Mouse (Mus musculus) heart, embryonic 16.5 days (tissue): ENCODE measurements around the gene Trim45. TPM values are rescaled to one million over a fixed set of nuclear protein-coding genes. Genes with fewer than 3 reads are reported as not detected.
A peak's percentile ranks its signal among the peaks of the same experiment; 100 is the strongest.

Experiments used
- ATAC-seq: fragments of 200-750 bp; cut with Nextera tagmentation; replicated peaks from 2 replicates; pipeline ENCODE4 v1.8.0; 2017; ENCODE audit warnings: moderate number of reproducible peaks; ENCODE audit not compliant: insufficient read depth, low FRiP score; ENCODE audit errors: extremely low read depth
- H3K27ac ChIP-seq: fragments of 300-500 bp; sonication (generic); 2 replicates; pipeline ENCODE4 v1.5.1; 2014; ENCODE audit warnings: mild to moderate bottlenecking, low read length, control low read depth, moderate library complexity
- H3K27me3 ChIP-seq: fragments of 300-500 bp; sonication (generic); 2 replicates; pipeline ENCODE4 v1.6.1; 2014; ENCODE audit warnings: low read length, mixed read lengths; ENCODE audit not compliant: control insufficient read depth, insufficient read depth
- H3K36me3 ChIP-seq: fragments of 300-500 bp; sonication (generic); 2 replicates; pipeline ENCODE4 v1.6.1; 2014; ENCODE audit not compliant: control insufficient read depth, insufficient read depth
- H3K4me1 ChIP-seq: fragments of 300-500 bp; sonication (generic); 2 replicates; pipeline ENCODE4 v1.6.1; 2014; ENCODE audit warnings: low read length, mixed read lengths; ENCODE audit not compliant: control insufficient read depth, insufficient read depth
- H3K4me2 ChIP-seq: fragments of 300-500 bp; sonication (generic); 2 replicates; pipeline ENCODE4 v1.6.1; 2014; ENCODE audit warnings: low read depth, mild to moderate bottlenecking, control low read depth, low read length
- H3K4me3 ChIP-seq: fragments of 300-500 bp; sonication (generic); 2 replicates; pipeline ENCODE4 v1.5.1; 2014; ENCODE audit warnings: mild to moderate bottlenecking, control low read depth, low read length
- H3K9ac ChIP-seq: fragments of 300-500 bp; sonication (generic); 2 replicates; pipeline ENCODE4 v1.6.1; 2014; ENCODE audit warnings: low read length, control low read depth
- H3K9me3 ChIP-seq: fragments of 300-500 bp; sonication (generic); replicated peaks from 2 replicates; pipeline ENCODE4 v1.6.1; 2016; ENCODE audit warnings: low read length; ENCODE audit not compliant: control insufficient read depth
- WGBS: fragments of 180-500 bp; shearing (Covaris S2); extraction: QIAGEN DNeasy Blood & Tissue Kit; methylation state at CpG from one replicate; pipeline ENCODE4 v1.1.7; 2014; 5-methylcytosine and 5-hydroxymethylcytosine counted together
- polyA plus RNA-seq: library from polyadenylated mRNA; unstranded; fragments of >200 nt; fragmentation: Nextera tagmentation; extraction: Ambion mirVana; gene quantifications from 2 replicates; pipeline ENCODE4 v1.2.1, GENCODE M21; 2015

The Trim45 gene
- polyA plus RNA-seq, 1 experiment from 2014 or later = 4.3 TPM

- H3K9me3 ChIP-seq = no peaks in the 10 kb centered on the region
- 77% methylated on average over 8 of the region's 8 CpGs for WGBS
These were observed 25.3 kb downstream of the Trim45 start for GRCm38 (mm10) chr3:100947286-100947685.

GRCm38 (mm10) chr3:100951531-100951930 is 29.5 kb downstream of the Trim45 start:
- Histone ChIP-seq H3K27me3 (no peaks in the 10 kb centered on the region), H3K9me3 (no peaks in the 10 kb centered on the region), H3K27ac (no peak overlapping the region), H3K4me2 (no peak overlapping the region), H3K36me3 (peaks cover 53% of the 10 kb centered on the region), H3K4me3 (no peak overlapping the region), H3K4me1 (no peaks in the 10 kb centered on the region), H3K9ac (no peak overlapping the region)
- 83% methylated on average over 4 of the region's 4 CpGs for WGBS
- ATAC-seq = no peak

More at GRCm38 (mm10) chr3:100947286-100947685, 25.3 kb downstream of the Trim45 start:
- Histone ChIP-seq H3K4me2 (no peak overlapping the region), H3K27ac (no peak overlapping the region), H3K27me3 (no peaks in the 10 kb centered on the region), H3K36me3 (peaks cover 63% of the 10 kb centered on the region), H3K9ac (no peak overlapping the region), H3K4me1 (no peaks in the 10 kb centered on the region), H3K4me3 (no peak overlapping the region)
- no peak for ATAC-seq

GRCm38 (mm10) chr3:100954616-100955015 is 32.6 kb downstream of the Trim45 start:
- no peak for ATAC-seq
- H3K4me1 ChIP-seq = no peaks in the 10 kb centered on the region

GRCm38 (mm10) chr3:100961007-100961406 is 39.0 kb downstream of the Trim45 start:
- H3K27ac ChIP-seq = peak overlapping the region; percentile 76
- H3K4me3 ChIP-seq = no peak overlapping the region
- 42% methylated on average over 5 of the region's 5 CpGs for WGBS
- peak; percentile 67 for ATAC-seq
- H3K27me3 ChIP-seq = no peaks in the 10 kb centered on the region
- H3K9me3 ChIP-seq = no peaks in the 10 kb centered on the region
- H3K9ac ChIP-seq = no peak overlapping the region
- peaks cover 32% of the 10 kb centered on the region for H3K36me3 ChIP-seq
- no peak overlapping the region for H3K4me2 ChIP-seq
- H3K4me1 ChIP-seq = peaks cover 17% of the 10 kb centered on the region

More at GRCm38 (mm10) chr3:100954616-100955015, 32.6 kb downstream of the Trim45 start:
- Histone ChIP-seq H3K27ac (no peak overlapping the region), H3K4me3 (no peak overlapping the region), H3K4me2 (no peak overlapping the region), H3K9ac (no peak overlapping the region), H3K36me3 (peaks cover 57% of the 10 kb centered on the region), H3K27me3 (no peaks in the 10 kb centered on the region), H3K9me3 (no peaks in the 10 kb centered on the region)

GRCm38 (mm10) chr3:100961501-100961900 is 39.5 kb downstream of the Trim45 start:
- WGBS = 58% methylated on average over 7 of the region's 7 CpGs
- Histone ChIP-seq H3K27me3 (no peaks in the 10 kb centered on the region), H3K36me3 (peaks cover 32% of the 10 kb centered on the region), H3K9ac (no peak overlapping the region), H3K4me3 (no peak overlapping the region), H3K27ac (peak overlapping the region; percentile 76), H3K9me3 (no peaks in the 10 kb centered on the region), H3K4me2 (no peak overlapping the region), H3K4me1 (peaks cover 17% of the 10 kb centered on the region)
- no peak for ATAC-seq

DNA sequence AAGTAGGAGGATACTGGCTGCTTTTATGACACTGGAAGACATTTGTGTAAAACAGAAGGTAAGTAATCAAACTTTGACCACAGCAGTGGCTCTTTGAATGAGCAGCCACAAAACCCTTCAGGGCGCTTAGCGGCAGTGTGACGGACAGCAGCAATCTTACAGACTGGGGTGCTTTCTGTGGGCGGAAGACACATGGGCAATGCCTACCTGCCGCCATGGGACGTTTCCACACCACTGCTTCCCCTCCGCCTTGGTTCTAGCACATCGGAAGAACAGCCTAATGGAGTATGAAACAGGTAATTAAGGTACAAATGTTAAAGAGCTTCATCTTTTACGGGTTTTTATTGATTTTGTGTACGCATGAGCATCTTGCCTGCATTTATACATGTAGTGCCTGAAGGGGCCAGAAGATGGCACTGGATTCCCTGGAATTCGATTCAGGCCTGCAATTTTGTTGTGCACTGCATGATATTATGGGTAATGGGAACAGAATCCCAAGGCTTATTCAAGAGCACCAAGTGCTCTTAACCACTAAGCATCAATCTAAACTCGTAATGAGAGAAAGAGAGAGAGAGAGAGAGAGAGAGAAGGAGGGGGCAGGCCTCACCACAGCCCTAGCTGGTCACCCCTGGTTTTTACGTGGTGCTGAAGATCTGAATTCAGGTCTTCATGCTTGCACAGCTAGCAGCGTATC is 42.0 kb downstream of the Trim45 start:
- Histone ChIP-seq H3K27ac (no peak overlapping the region), H3K9ac (no peak overlapping the region), H3K27me3 (no peaks in the 10 kb centered on the region), H3K4me2 (no peak overlapping the region), H3K36me3 (peaks cover 18% of the 10 kb centered on the region), H3K9me3 (no peaks in the 10 kb centered on the region), H3K4me3 (no peak overlapping the region), H3K4me1 (peaks cover 21% of the 10 kb centered on the region)
- WGBS = 81% methylated on average over 14 of the region's 14 CpGs
- ATAC-seq = no peak

- no peak within 1 kb of the TSS for H3K27ac ChIP-seq
These were observed 47.3 kb downstream of the Trim45 start, which contains the start of gene Ttf2 for GRCm38 (mm10) chr3:100969176-100969917. Gene Ttf2 (minus strand): TSS chr3:100969663.

DNA sequence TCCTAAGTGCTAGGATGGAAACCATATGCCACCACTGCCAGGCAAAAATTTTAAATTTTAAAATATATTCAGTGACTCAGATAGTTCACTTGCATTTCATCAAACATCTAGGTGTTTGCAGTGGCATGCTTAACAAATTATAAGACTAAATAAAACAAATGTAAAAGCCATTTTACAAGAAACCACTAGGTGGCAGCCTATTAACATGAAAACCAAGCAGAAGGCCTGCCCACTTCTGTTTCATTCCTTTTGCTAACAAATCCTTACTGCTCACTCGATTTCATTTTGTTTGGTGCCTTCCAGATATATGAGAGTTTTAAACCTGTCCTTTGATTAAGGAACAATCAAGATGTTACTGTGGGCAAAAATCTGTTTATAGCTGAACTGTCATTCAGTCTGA is 51.9 kb downstream of the Trim45 start:
- Histone ChIP-seq H3K36me3 (no peaks in the 10 kb centered on the region), H3K4me2 (no peak overlapping the region), H3K9ac (no peak overlapping the region), H3K9me3 (no peaks in the 10 kb centered on the region), H3K4me3 (no peak overlapping the region), H3K4me1 (peaks cover 4% of the 10 kb centered on the region; the same call in 1 of the 2 replicates), H3K27me3 (no peaks in the 10 kb centered on the region; the same call in 1 of the 2 replicates), H3K27ac (no peak overlapping the region)
- no peak for ATAC-seq
- 2% methylated on average over 1 of the region's 1 CpGs for WGBS

More at GRCm38 (mm10) chr3:100969176-100969917, 47.3 kb downstream of the Trim45 start, which contains the start of gene Ttf2:
- Histone ChIP-seq H3K36me3 (no peaks in the 10 kb centered on the region), H3K27me3 (no peaks in the 10 kb centered on the region), H3K4me3 (peak within 1 kb of the TSS; percentile 75), H3K4me1 (peaks cover 8% of the 10 kb centered on the region; the same call in 1 of the 2 replicates), H3K4me2 (peak within 1 kb of the TSS; percentile 90), H3K9ac (peak within 1 kb of the TSS; percentile 80), H3K9me3 (no peaks in the 10 kb centered on the region)
- under 1% methylated on average over 39 of the region's 40 CpGs for WGBS
- peak; percentile 99 for ATAC-seq

DNA sequence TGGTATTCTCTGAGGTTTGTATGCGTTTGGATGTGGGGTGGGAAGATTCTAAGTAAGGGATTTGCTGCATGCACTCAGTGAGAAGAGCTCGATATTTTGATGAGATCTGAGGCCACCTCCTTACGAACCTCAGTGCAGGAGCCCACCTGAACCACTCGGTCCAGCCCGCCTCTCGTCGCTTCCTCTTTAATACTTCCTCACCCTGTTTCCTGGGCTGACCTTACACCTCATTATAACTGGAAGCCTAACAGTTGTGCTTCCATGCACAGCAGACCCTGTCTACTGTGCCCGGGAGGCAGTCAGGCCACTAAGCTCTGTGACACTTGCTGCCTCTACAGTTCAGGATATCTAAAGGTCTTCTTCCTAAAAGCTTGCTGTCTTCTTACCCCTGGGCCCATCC is 57.3 kb downstream of the Trim45 start:
- H3K36me3 ChIP-seq = no peaks in the 10 kb centered on the region
- 64% methylated on average over 8 of the region's 8 CpGs for WGBS
- no peak overlapping the region for H3K4me2 ChIP-seq
- H3K9me3 ChIP-seq = no peaks in the 10 kb centered on the region
- H3K4me1 ChIP-seq = no peaks in the 10 kb centered on the region
- no peaks in the 10 kb centered on the region; the same call in none of the 2 replicates for H3K27me3 ChIP-seq
- no peak overlapping the region for H3K9ac ChIP-seq
- ATAC-seq = no peak
- H3K27ac ChIP-seq = no peak overlapping the region
- no peak overlapping the region for H3K4me3 ChIP-seq
